8 mouse cellular contexts compared by ENCODE assay signal in the genomic region with DNA sequence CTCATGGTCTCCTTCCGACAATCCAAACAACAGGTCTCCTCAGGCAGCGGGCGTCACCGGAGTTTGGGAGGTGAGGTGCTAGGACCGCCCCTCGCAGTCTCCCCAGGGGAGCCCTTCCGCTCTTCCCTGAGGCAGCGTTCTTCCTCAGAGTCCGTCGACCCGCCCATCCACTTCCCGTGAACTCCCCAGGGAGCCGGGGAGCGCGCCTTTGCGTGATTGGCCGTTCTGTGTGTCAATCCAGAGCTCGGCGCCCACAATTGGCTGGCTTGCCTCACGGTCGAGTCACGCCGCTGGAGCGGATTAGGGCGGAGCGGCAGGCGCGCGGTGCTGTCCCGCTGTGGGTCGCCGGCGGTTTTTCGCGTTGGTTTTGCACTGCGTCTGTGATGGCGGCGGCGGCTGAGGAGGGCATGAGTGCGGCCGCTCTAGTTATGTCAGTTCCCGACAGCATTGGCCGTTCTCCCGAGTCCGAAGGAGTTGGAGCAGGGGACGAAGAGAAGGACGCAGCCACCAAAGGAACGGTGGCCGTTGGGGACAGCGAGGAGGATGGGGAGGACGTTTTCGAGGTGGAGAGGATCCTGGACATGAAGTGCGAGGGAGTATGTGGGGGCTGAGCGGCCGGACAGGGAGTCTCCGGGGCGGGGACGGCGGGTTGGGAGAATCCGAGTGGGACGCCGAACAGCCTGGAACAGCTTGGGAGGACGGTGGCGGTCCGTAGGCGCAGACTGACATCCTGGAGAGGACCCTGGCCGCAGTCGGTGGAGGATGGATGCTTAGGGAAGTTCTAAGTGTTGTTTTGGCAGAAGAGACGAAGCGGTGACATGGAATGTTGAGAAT. TPM values are rescaled to one million over a fixed set of nuclear protein-coding genes. Genes with fewer than 3 reads are reported as not detected.
A peak's percentile ranks its signal among the peaks of the same experiment; 100 is the strongest.
DNase-seq lines count a peak whose midpoint lies in the region; ATAC-seq and TF ChIP-seq lines count a peak whose summit lies in the region.

Gene Mphosph8 (plus strand): TSS at position 280 of the 834 bp plus-strand sequence.

- peak; percentile 93 for DNase-seq in 3T3-L1 (ENCODE audit: low read depth, low spot score)
- peak; percentile 98 for DNase-seq in adrenal gland, postnatal 4 days (ENCODE audit: low spot score in 2 of 2)
- DNase-seq in embryonic facial prominence, embryonic 14.5 days (ENCODE audit: low spot score), result peak; percentile 99
- DNase-seq in heart, adult 2 months, result peak; percentile 99 to 100
- peak; percentile 99 to 100 for DNase-seq in kidney, adult 8-10 months
- peak; percentile 98 to 99 for DNase-seq in spleen, postnatal 10 days (ENCODE audit: low spot score in 2 of 2)

- peak within 1 kb of the TSS; percentile 91 for H3K9ac ChIP-seq in embryonic facial prominence, embryonic 14.5 days (ENCODE audit: low read depth, low read length)
- peak within 1 kb of the TSS; percentile 87 for H3K9ac ChIP-seq in heart, adult 2 months (ENCODE audit: low read depth, low read length)
- peak within 1 kb of the TSS; percentile 84 for H3K9ac ChIP-seq in limb, embryonic 13.5 days
- H3K9ac ChIP-seq in midbrain, embryonic 16.5 days (ENCODE audit: low read depth, low read length), result peak within 1 kb of the TSS; percentile 71

- peak; percentile 100 for ATAC-seq in embryonic facial prominence, embryonic 14.5 days (ENCODE audit: low read depth)
- peak; percentile 99 for ATAC-seq in limb, embryonic 13.5 days (ENCODE audit: low FRiP score, low read depth)
- ATAC-seq in midbrain, embryonic 16.5 days, result peak; percentile 100

- H3K36me3 ChIP-seq in embryonic facial prominence, embryonic 14.5 days (ENCODE audit: control insufficient read depth, insufficient read depth, low read length), result peaks cover 14% of the 10 kb centered on the region
- H3K36me3 ChIP-seq in heart, adult 2 months (ENCODE audit: control insufficient read depth, insufficient read depth, low read length), result peaks cover 5% of the 10 kb centered on the region
- peaks cover 11% of the 10 kb centered on the region for H3K36me3 ChIP-seq in limb, embryonic 13.5 days
- peaks cover 9% of the 10 kb centered on the region; the same call in 1 of the 2 replicates for H3K36me3 ChIP-seq in midbrain, embryonic 16.5 days (ENCODE audit: control insufficient read depth, insufficient read depth, low read length)

- WGBS in embryonic facial prominence, embryonic 14.5 days, result under 1% methylated on average over 65 of the region's 70 CpGs
- WGBS in heart, adult 2 months, result under 1% methylated on average over 70 of the region's 70 CpGs
- under 1% methylated on average over 70 of the region's 70 CpGs for WGBS in limb, embryonic 13.5 days
- under 1% methylated on average over 70 of the region's 70 CpGs for WGBS in midbrain, embryonic 16.5 days

- TF ChIP-seq CTCF in heart, adult 2 months (IDR thresholded peaks at IDR 0.05), result no peak

- peak within 1 kb of the TSS; percentile 81 for H3K4me2 ChIP-seq in embryonic facial prominence, embryonic 14.5 days (ENCODE audit: low read depth, low read length)
- H3K4me2 ChIP-seq in limb, embryonic 13.5 days (replicated peaks), result peak within 1 kb of the TSS; percentile 75
- H3K4me2 ChIP-seq in midbrain, embryonic 16.5 days (ENCODE audit: low read length), result peak within 1 kb of the TSS; percentile 80

- intact Hi-C loops in heart, adult 2 months (cut with DNase I), result loop anchor here (1.0 to 5.0 kb wide), 3 partner anchors 91 to 139 kb away; partner anchors contain the start of genes Cenpj, Parp4 and Pspc1

- H3K79me2 ChIP-seq in heart, adult 2 months (replicated peaks; ENCODE audit: control insufficient read depth, insufficient read depth, low read length), result peaks cover 2% of the 10 kb centered on the region; the same call in 1 of the 2 replicates

- H3K4me3 ChIP-seq in embryonic facial prominence, embryonic 14.5 days (ENCODE audit: low read depth, low read length), result peak within 1 kb of the TSS; percentile 93
- H3K4me3 ChIP-seq in heart, adult 2 months, result peak within 1 kb of the TSS; percentile 85
- H3K4me3 ChIP-seq in limb, embryonic 13.5 days, result peak within 1 kb of the TSS; percentile 77
- peak within 1 kb of the TSS; percentile 57 for H3K4me3 ChIP-seq in midbrain, embryonic 16.5 days (ENCODE audit: low read depth, low read length)

- TF ChIP-seq POLR2A in heart, adult 2 months (IDR thresholded peaks at IDR 0.05; ENCODE audit: insufficient read depth, low read depth, low read length), result peak; percentile 83

- H3K27me3 ChIP-seq in embryonic facial prominence, embryonic 14.5 days (replicated peaks; ENCODE audit: control insufficient read depth, insufficient read depth, low read length), result no peaks in the 10 kb centered on the region
- H3K27me3 ChIP-seq in heart, adult 2 months (ENCODE audit: control insufficient read depth, insufficient read depth, low read length), result no peaks in the 10 kb centered on the region
- H3K27me3 ChIP-seq in limb, embryonic 13.5 days, result no peaks in the 10 kb centered on the region
- no peaks in the 10 kb centered on the region for H3K27me3 ChIP-seq in midbrain, embryonic 16.5 days (ENCODE audit: control insufficient read depth, insufficient read depth, low read depth, low read length)

- no peaks in the 10 kb centered on the region for H3K9me3 ChIP-seq in embryonic facial prominence, embryonic 14.5 days (ENCODE audit: control insufficient read depth, low read length)
- no peaks in the 10 kb centered on the region for H3K9me3 ChIP-seq in limb, embryonic 13.5 days
- no peaks in the 10 kb centered on the region for H3K9me3 ChIP-seq in midbrain, embryonic 16.5 days (replicated peaks; ENCODE audit: control insufficient read depth, low read length, poor library complexity, severe bottlenecking)

- peaks cover 15% of the 10 kb centered on the region for H3K4me1 ChIP-seq in embryonic facial prominence, embryonic 14.5 days (ENCODE audit: control insufficient read depth, insufficient read depth, low read length)
- H3K4me1 ChIP-seq in heart, adult 2 months (ENCODE audit: control insufficient read depth, insufficient read depth, low read length), result peaks cover 3% of the 10 kb centered on the region
- peaks cover 27% of the 10 kb centered on the region for H3K4me1 ChIP-seq in limb, embryonic 13.5 days
- peaks cover 20% of the 10 kb centered on the region for H3K4me1 ChIP-seq in midbrain, embryonic 16.5 days (ENCODE audit: control insufficient read depth, insufficient read depth, low read length)

- peak within 1 kb of the TSS; percentile 92 for H3K27ac ChIP-seq in embryonic facial prominence, embryonic 14.5 days (replicated peaks; ENCODE audit: low read depth, low read length)
- H3K27ac ChIP-seq in heart, adult 2 months, result peak within 1 kb of the TSS; percentile 89
- peak within 1 kb of the TSS; percentile 91 for H3K27ac ChIP-seq in limb, embryonic 13.5 days
- peak within 1 kb of the TSS; percentile 86 for H3K27ac ChIP-seq in midbrain, embryonic 16.5 days (ENCODE audit: low read length)

- 0 out of 2 replicates have a peak, but pooled peaks have one; percentile 21 for TF ChIP-seq EP300 in heart, adult 2 months (IDR thresholded peaks at IDR 0.05; ENCODE audit: insufficient read depth, low read depth, low read length)

RNA-seq across cellular contexts. Expression of gene Mphosph8, which starts in this region (rescaled TPM):
- total RNA-seq in adrenal gland, postnatal 4 days (2021), result 10 to 100 TPM; 29.1 to 35.5 TPM
- polyA plus RNA-seq in embryonic facial prominence, embryonic 14.5 days (2014; fragmentation: Nextera tagmentation; extraction: Ambion mirVana), result 25.3 and 28.2 TPM in 2 replicates
- total RNA-seq in heart, adult 2 months (2021), result 10 to 100 TPM; 25.5 to 27.9 TPM
- 5.1 and 11.1 TPM in 2 replicates for polyA plus RNA-seq in heart, adult 2 months (2012; rRNA removed)
- 36.0 and 39.4 TPM in 2 replicates for polyA plus RNA-seq in limb, embryonic 13.5 days (2015; fragmentation: Nextera tagmentation; extraction: Ambion mirVana)
- polyA plus RNA-seq in midbrain, embryonic 16.5 days (2015; fragmentation: Nextera tagmentation; extraction: Ambion mirVana), result 42.4 TPM in 2 replicates

Comparison
In these comparisons a context has a peak if more than half of its experiments do, and no peak if none do; other contexts are left out.
1. Peak in every context shown above with its lines: DNase-seq, ATAC-seq, H3K4me3 ChIP-seq and H3K27ac ChIP-seq.